Mouse (Mus musculus): ENCODE data around the gene Adgrl2. TPM values are rescaled to one million over a fixed set of nuclear protein-coding genes. Genes with fewer than 3 reads are reported as not detected.

Gene Adgrl2
- polyA plus RNA-seq, 1 experiment from 2014 or later: 116 TPM

DNA sequence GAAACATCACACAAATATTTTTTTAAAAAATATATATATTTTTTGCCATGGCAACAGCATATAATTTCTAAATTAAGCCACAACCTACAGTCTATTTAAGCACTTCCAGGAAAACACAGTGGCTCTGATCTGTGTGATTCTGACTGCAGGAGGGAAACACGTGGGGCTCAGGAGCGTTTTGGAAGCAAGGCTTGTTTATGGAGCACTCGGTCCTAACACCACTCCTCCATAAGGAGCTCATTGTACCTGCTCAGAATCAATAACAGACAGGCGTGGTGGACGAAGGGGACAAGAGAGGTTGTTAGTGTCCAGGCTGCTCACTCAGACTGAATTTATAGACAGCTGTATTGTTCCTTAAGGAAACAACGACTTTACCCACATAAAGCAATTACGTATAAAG is 128.5 kb downstream of the Adgrl2 start:
- no peaks in the 10 kb centered on the region for H3K27me3 ChIP-seq
- no peaks in the 10 kb centered on the region for H3K9me3 ChIP-seq
- no peak overlapping the region for H3K27ac ChIP-seq
- no peak for ATAC-seq (ENCODE audit: low FRiP score)
- H3K4me3 ChIP-seq: no peak overlapping the region
- 54% methylated on average over 7 of the region's 7 CpGs for WGBS
- peaks cover 16% of the 10 kb centered on the region for H3K36me3 ChIP-seq
- H3K4me2 ChIP-seq: no peak overlapping the region
- no peak overlapping the region for H3K9ac ChIP-seq
- peaks cover 10% of the 10 kb centered on the region; the same call in 1 of the 2 replicates for H3K4me1 ChIP-seq (replicated peaks)

DNA sequence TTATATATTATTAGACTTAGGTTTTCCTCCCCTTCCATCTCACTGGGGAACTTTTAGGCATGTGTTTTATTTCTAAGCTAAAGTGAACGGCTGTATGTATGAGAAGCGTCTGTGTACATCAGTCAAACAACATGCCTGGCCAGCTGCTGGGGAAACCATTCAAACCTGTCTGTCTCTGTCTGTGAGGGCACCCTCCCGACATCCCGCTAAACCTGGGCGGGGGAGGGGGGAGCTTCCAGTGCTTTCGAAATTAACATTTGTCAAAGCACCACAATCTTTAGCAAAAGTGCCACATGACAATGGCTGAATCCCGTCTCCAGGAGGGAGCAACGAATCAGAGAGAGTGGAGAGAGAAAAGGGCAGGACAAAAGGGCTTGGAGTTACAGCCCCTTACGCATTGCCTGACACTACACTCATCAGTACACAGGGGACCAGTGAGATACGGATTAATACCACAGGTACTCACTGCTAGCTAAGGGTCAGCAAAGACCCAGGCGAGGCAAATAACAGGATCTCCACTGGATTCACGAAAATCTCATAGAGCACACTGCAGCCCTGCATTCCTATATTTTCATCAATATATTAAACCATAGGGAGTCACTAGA is 135.9 kb downstream of the Adgrl2 start:
- peak overlapping the region; percentile 52 for H3K4me2 ChIP-seq
- H3K27me3 ChIP-seq: no peaks in the 10 kb centered on the region
- H3K4me3 ChIP-seq: peak overlapping the region; percentile 23
- H3K36me3 ChIP-seq: peaks cover 33% of the 10 kb centered on the region
- no peaks in the 10 kb centered on the region for H3K9me3 ChIP-seq
- peak overlapping the region; percentile 62 for H3K9ac ChIP-seq
- peak; percentile 57; the same call in 1 of the 2 replicates for ATAC-seq (ENCODE audit: low FRiP score)
- peak overlapping the region; percentile 44 for H3K27ac ChIP-seq
- peaks cover 24% of the 10 kb centered on the region for H3K4me1 ChIP-seq (replicated peaks)
- WGBS: 11% methylated on average over 12 of the region's 12 CpGs

DNA sequence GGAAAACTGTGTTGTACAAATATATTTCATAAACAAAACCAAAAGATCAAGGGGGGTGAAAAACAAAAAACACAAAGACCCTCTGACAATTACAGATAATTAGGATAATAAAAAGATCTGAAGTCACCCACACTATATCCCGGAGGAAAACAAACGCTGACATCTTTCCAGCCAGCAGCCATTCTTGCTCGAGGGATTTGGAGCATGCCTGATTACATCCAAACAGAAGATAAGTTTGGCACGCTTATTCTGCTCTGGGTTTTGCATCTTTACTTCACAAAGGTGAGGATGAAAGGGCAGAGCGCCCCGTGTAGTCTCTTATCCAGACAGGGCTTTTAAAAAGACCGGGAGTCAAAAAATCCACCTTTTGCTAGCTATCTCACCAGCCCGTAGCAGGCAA is 137.0 kb downstream of the Adgrl2 start:
- H3K4me1 ChIP-seq (replicated peaks): peaks cover 24% of the 10 kb centered on the region
- H3K9ac ChIP-seq: no peak overlapping the region
- no peak overlapping the region for H3K4me3 ChIP-seq
- ATAC-seq (ENCODE audit: low FRiP score): no peak
- WGBS: 10% methylated on average over 8 of the region's 8 CpGs
- no peak overlapping the region for H3K27ac ChIP-seq
- H3K9me3 ChIP-seq: no peaks in the 10 kb centered on the region
- H3K4me2 ChIP-seq: peak overlapping the region; percentile 28; the same call in 1 of the 2 replicates
- H3K36me3 ChIP-seq: peaks cover 27% of the 10 kb centered on the region
- no peaks in the 10 kb centered on the region for H3K27me3 ChIP-seq

DNA sequence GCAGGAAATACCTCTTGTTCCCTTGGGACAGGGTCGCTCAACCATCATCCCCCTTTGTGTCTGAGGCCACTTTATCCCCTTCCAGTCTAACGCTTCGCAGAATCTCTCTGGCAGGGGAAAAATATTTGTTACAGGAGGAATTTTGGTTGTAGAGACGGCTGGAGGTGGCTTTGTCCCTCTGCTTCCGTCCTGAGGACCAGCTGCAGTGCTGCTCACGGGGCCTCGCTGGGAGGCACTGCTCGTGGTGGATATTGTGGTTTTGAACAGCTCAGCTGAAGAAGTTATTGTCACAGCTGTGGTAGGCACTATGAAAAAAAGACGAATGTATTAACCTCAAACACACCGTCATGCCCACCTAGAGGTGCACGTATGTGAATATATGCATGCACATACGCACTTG is 137.8 kb downstream of the Adgrl2 start:
- Histone ChIP-seq H3K9me3 (no peaks in the 10 kb centered on the region), H3K27me3 (no peaks in the 10 kb centered on the region), H3K27ac (no peak overlapping the region), H3K4me3 (no peak overlapping the region), H3K36me3 (peaks cover 23% of the 10 kb centered on the region), H3K4me1 (replicated peaks) (peaks cover 24% of the 10 kb centered on the region), H3K4me2 (no peak overlapping the region), H3K9ac (no peak overlapping the region)
- ATAC-seq (ENCODE audit: low FRiP score): no peak
- 34% methylated on average over 12 of the region's 12 CpGs for WGBS

DNA sequence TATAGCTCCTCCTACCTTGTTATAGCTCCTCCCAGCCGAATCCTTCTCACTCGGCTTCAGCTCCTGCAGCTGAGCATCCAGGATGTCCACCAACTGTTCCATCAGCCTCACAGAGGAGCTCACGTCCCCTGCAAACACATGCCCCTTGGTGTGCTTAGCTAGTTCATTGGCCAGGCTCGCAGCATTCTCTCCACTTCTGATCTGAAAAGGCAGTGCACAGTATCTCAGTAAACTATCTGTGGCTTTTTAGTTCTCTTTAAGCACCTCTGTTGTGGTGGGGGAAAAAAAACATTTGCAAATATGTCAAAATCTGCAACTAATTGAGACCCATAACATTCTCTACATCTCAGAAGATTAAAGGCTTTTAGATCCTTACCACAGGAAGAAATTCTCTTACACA is 139.5 kb downstream of the Adgrl2 start:
- 91% methylated on average over 4 of the region's 4 CpGs for WGBS
- no peak for ATAC-seq (ENCODE audit: low FRiP score)
- H3K4me3 ChIP-seq: no peak overlapping the region

DNA sequence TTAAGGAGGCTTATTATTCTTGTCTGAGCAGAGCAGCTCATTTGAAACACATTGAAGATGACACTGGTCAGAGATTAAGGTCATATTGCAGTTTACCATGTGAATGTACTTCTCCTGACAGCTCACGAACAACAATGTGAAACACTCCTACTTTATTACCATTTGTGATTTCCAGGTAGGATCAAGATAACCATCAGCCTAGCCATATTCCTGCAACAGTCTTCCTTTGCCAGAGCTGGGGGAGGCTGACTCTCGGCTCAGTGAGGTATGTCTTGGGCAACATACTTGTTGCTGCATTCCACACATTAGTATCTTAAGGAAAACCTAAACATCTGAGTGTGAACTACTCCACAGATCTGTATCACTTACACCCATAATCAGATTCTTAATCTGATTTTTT is 142.0 kb downstream of the Adgrl2 start:
- H3K36me3 ChIP-seq: peaks cover 41% of the 10 kb centered on the region
- no peaks in the 10 kb centered on the region for H3K9me3 ChIP-seq
- no peak overlapping the region for H3K27ac ChIP-seq
- no peak overlapping the region for H3K4me3 ChIP-seq
- WGBS: 87% methylated on average over 2 of the region's 2 CpGs
- no peak overlapping the region for H3K4me2 ChIP-seq
- ATAC-seq (ENCODE audit: low FRiP score): no peak
- H3K9ac ChIP-seq: no peak overlapping the region
- H3K4me1 ChIP-seq (replicated peaks): peaks cover 11% of the 10 kb centered on the region
- no peaks in the 10 kb centered on the region for H3K27me3 ChIP-seq

More for the DNA sequence above, 139.5 kb downstream of the Adgrl2 start:
- Histone ChIP-seq H3K27me3 (no peaks in the 10 kb centered on the region), H3K9ac (no peak overlapping the region), H3K9me3 (no peaks in the 10 kb centered on the region), H3K4me1 (replicated peaks) (peaks cover 24% of the 10 kb centered on the region), H3K27ac (no peak overlapping the region), H3K36me3 (peaks cover 31% of the 10 kb centered on the region), H3K4me2 (no peak overlapping the region)

DNA sequence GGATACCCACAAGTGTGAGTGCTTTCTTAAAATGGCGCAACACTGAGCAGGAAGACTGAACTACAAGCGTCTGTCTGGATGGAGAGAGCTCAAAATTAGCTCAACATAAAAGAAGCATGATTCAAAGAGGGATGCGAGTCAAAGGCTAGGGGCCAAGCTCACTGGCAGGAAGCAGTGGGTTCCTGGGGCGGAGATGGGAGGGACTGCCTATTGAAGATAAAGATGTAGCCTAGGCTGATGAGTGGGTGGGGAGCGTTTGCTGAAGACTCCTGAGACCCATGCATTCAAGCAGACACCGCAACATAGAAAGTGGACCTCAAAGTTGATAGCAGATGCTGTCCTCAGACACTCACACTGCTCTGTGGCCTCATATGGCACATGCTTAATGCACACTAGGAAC is 146.2 kb downstream of the Adgrl2 start:
- Histone ChIP-seq H3K9me3 (no peaks in the 10 kb centered on the region), H3K4me2 (no peak overlapping the region), H3K27ac (no peak overlapping the region), H3K4me3 (no peak overlapping the region), H3K4me1 (replicated peaks) (peaks cover under 1% of the 10 kb centered on the region), H3K36me3 (peaks cover 21% of the 10 kb centered on the region), H3K9ac (no peak overlapping the region), H3K27me3 (no peaks in the 10 kb centered on the region)
- no peak for ATAC-seq (ENCODE audit: low FRiP score)
- WGBS: 87% methylated on average over 6 of the region's 6 CpGs

DNA sequence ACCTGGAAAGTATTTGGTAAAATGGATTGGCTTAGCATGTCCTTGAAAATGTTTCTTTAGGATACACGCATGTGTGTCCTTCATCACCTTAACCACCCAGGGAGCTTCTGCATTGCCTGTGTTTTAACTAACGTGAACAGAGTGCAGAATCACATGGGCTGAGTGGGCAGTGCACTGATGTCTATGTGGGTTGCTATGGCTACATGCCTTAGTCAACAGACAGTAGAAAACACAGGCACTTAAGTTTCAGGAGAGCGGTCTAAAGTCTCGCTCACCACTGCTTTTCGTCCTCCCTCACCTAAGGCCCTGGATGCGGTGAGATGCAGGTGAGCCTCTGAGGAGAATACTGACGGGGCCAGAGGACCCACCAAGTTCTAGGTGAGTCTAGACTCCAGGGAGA is 147.8 kb downstream of the Adgrl2 start:
- no peaks in the 10 kb centered on the region for H3K27me3 ChIP-seq
- H3K9me3 ChIP-seq: no peaks in the 10 kb centered on the region
- no peak overlapping the region for H3K4me3 ChIP-seq
- no peak overlapping the region for H3K4me2 ChIP-seq
- no peak overlapping the region for H3K9ac ChIP-seq
- H3K27ac ChIP-seq: no peak overlapping the region
- no peak for ATAC-seq (ENCODE audit: low FRiP score)
- H3K36me3 ChIP-seq: peaks cover 27% of the 10 kb centered on the region; the same call in 1 of the 2 replicates
- peaks cover 12% of the 10 kb centered on the region for H3K4me1 ChIP-seq (replicated peaks)
- WGBS: 78% methylated on average over 7 of the region's 7 CpGs

DNA sequence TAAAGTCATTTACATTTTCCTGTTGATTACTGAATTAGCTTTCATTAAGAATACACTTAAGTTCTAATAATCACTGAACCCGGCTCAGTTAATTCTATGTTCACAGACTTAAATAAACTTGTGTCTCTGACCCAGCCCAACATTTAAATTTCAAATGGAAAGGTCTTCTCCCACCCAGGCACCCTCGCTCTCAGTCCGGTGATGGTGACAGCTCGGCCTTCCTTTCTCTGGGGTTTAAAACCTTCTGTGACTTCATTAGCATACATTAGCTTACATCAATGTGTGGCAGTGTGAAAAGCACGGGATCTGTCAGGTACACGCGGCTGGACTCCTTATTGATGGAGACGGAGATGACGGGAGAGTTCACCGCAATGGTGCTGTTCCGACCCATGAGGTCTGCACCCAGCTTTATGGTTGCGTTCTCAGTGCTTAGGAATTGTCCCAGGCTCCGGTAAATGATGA is 151.5 kb downstream of the Adgrl2 start:
- H3K4me2 ChIP-seq: 0 out of 2 replicates have a peak overlapping the region, but pooled peaks have one; percentile 7
- WGBS: 36% methylated on average over 13 of the region's 13 CpGs
- H3K27ac ChIP-seq: no peak overlapping the region
- H3K27me3 ChIP-seq: no peaks in the 10 kb centered on the region
- H3K4me1 ChIP-seq (replicated peaks): peaks cover 12% of the 10 kb centered on the region
- H3K9me3 ChIP-seq: no peaks in the 10 kb centered on the region
- ATAC-seq (ENCODE audit: low FRiP score): 0 out of 2 replicates have a peak, but pooled peaks have one; percentile 47
- H3K9ac ChIP-seq: no peak overlapping the region
- H3K4me3 ChIP-seq: no peak overlapping the region
- peaks cover 44% of the 10 kb centered on the region for H3K36me3 ChIP-seq

DNA sequence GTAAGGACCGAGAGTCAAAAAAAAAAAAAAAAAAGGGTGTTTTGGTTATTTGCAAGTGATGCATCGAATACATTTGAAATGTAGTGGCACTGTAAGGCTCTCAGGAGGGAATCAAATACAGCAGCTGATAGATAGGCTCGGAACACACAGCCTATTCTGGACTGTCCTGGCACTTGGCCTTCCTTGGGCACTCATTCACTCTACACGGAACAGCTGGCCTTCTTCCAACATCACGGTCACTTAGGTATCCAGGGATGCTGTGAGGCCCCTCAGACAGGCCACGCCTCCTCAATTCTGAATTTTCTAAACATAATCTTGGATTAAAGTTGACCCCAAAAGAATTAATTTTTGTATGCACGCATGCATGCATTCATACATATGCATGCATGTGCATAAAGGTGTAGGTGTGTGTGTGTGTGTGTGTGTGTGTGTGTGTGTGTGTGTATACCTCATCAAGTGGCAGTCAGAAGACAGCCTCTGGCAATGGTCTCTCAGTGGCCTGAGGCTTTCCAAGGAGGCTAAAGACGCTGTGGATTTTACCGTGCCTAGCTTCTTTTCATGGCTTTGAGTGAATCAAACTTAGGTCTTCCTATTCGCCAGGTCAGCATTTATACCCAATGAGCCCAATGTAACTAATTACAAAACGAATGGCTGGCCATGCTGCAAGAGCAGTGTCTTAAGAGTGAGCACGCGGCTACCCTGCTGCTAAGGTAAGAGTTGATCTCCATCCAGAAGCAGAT is 152.1 kb downstream of the Adgrl2 start:
- 69% methylated on average over 13 of the region's 13 CpGs for WGBS
- Histone ChIP-seq H3K27me3 (no peaks in the 10 kb centered on the region), H3K36me3 (peaks cover 46% of the 10 kb centered on the region), H3K4me1 (replicated peaks) (peaks cover 12% of the 10 kb centered on the region), H3K9me3 (no peaks in the 10 kb centered on the region), H3K9ac (no peak overlapping the region), H3K27ac (no peak overlapping the region; the same call in 1 of the 2 replicates), H3K4me3 (no peak overlapping the region), H3K4me2 (no peak overlapping the region)
- ATAC-seq (ENCODE audit: low FRiP score): peak; percentile 59; the same call in 1 of the 2 replicates

DNA sequence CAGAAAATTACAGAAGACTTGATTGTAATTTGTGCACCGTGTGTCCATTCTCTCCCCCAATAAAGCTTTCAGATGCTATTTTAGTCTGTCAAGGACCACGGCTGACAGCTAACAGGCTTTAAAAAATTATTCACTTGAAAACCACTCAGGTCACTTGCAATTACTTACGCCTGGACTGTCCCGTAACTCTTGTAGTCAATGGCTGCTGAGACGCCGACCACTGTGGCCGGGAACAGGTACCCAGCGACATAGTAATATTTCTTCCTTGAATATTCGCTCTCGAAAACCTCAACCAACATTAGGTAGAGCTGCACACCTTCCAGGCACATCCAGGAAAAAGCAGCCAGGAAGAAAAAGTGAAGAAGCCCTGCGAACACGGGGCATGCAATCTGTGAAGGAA is 155.2 kb downstream of the Adgrl2 start:
- 89% methylated on average over 12 of the region's 12 CpGs for WGBS

DNA sequence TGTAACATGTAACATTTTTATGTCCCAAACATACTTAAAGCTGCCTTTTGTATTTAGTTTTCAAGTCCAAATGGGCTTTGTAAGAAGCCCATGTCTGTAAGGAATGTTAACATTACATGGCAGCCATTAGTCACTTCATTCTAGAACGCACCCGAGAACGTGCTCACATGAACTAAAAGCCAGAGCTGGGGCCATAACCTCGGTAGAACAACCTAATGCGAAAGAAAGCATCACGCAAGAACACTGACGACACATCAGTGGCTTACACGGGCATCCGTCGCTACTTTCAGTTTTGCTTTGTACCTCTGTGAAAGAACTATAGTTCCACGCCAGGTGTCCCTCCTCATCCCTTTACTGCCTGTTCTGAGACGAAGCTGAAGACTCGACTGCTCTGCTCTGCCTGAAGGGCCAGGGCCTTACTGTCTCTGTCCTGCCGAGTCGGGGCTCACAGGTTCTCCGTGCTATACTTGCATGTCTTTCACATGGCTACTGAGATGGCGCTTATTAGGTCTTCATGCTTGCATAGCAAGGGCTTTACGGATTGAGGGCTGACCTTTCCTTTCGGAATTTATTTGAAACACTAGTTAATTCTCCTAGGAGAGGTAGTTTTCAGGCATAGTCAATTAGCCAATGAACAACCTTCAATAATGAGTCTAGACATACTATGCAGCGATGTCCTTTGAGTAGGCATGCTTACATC is 157.1 kb downstream of the Adgrl2 start:
- Histone ChIP-seq H3K4me3 (no peak overlapping the region), H3K27me3 (no peaks in the 10 kb centered on the region), H3K9ac (no peak overlapping the region), H3K4me1 (replicated peaks) (peaks cover 13% of the 10 kb centered on the region), H3K9me3 (no peaks in the 10 kb centered on the region), H3K36me3 (peaks cover 50% of the 10 kb centered on the region), H3K27ac (no peak overlapping the region), H3K4me2 (no peak overlapping the region)
- ATAC-seq (ENCODE audit: low FRiP score): no peak
- WGBS: 95% methylated on average over 20 of the region's 20 CpGs

More for the DNA sequence above, 155.2 kb downstream of the Adgrl2 start:
- no peak overlapping the region for H3K27ac ChIP-seq
- H3K4me1 ChIP-seq (replicated peaks): peaks cover 16% of the 10 kb centered on the region
- peaks cover 49% of the 10 kb centered on the region for H3K36me3 ChIP-seq
- H3K4me3 ChIP-seq: no peak overlapping the region
- H3K27me3 ChIP-seq: no peaks in the 10 kb centered on the region
- H3K9ac ChIP-seq: no peak overlapping the region
- H3K4me2 ChIP-seq: no peak overlapping the region
- no peak for ATAC-seq (ENCODE audit: low FRiP score)
- H3K9me3 ChIP-seq: no peaks in the 10 kb centered on the region

Measured in hindbrain, embryonic 13.5 days (tissue).